Mouse (Mus musculus) layer of hippocampus, postnatal 10 days (tissue): ENCODE results near the gene Mmab. TPM values are rescaled to one million over a fixed set of nuclear protein-coding genes. Genes with fewer than 3 reads are reported as not detected.

Experiments
- DNase-seq, 2 experiments: peaks; one replicate each; pipeline ENCODE4 v3.0.0; 2021; ENCODE audit warnings: low spot score in 2 of 2
- long read RNA-seq: library from polyadenylated mRNA; stranded (forward); transcript quantifications from one replicate; pipeline ENCODE4 v2.0.0, GENCODE M21; 2023
- total RNA-seq, 2 experiments: library from RNA; stranded (reverse); gene quantifications; 2 replicates each; pipeline ENCODE4 v1.2.3; 2021

Gene Mmab
- 10 to 100 TPM; 22.0 to 24.4 TPM for total RNA-seq
- long read RNA-seq, transcript Mmab-201 (9 exons, 3,020 nt): major isoform, 23 of 31 reads
- long read RNA-seq, partial matches to known transcripts: 2 of 31 reads
- long read RNA-seq, other reads (novel, unspliced or antisense): 3 of 31 reads

GRCm38 (mm10) chr5:114443566-114444367 is at the start of gene Mmab, which contains the start of gene Mvk:
TSS of gene Mmab (minus strand) at chr5:114444060.
TSS of gene Mvk (plus strand) at chr5:114444269.
- peak; percentile 99 for DNase-seq

- DNase-seq: no peak
Measured at GRCm38 (mm10) chr5:114490241-114490640, 46.4 kb upstream of the Mmab start.

GRCm38 (mm10) chr5:114489570-114489969 is 45.7 kb upstream of the Mmab start:
- no peak for DNase-seq

- DNase-seq: no peak
Measured at GRCm38 (mm10) chr5:114485685-114486084, 41.8 kb upstream of the Mmab start.

- no peak for DNase-seq
Measured at GRCm38 (mm10) chr5:114482587-114483011, 38.7 kb upstream of the Mmab start.

- no peak for DNase-seq
Measured at GRCm38 (mm10) chr5:114478267-114478666, 34.4 kb upstream of the Mmab start.

GRCm38 (mm10) chr5:114474741-114475491 is 31.1 kb upstream of the Mmab start:
- no peak for DNase-seq

GRCm38 (mm10) chr5:114470359-114470758 is 26.5 kb upstream of the Mmab start:
- no peak for DNase-seq

- DNase-seq: no peak
Measured at GRCm38 (mm10) chr5:114468007-114468406, 24.1 kb upstream of the Mmab start.

GRCm38 (mm10) chr5:114467430-114467829 is 23.6 kb upstream of the Mmab start:
- peak; percentile 60 to 73 for DNase-seq

GRCm38 (mm10) chr5:114467019-114467418 is 23.2 kb upstream of the Mmab start:
- no peak for DNase-seq

GRCm38 (mm10) chr5:114465641-114466040 is 21.8 kb upstream of the Mmab start:
- DNase-seq: no peak

- DNase-seq: no peak
Measured at GRCm38 (mm10) chr5:114464561-114464960, 20.7 kb upstream of the Mmab start.

GRCm38 (mm10) chr5:114462067-114463040 is 18.5 kb upstream of the Mmab start:
- no peak for DNase-seq

GRCm38 (mm10) chr5:114461238-114461637 is 17.4 kb upstream of the Mmab start:
- DNase-seq: peak; percentile 86 to 89

- no peak for DNase-seq
Measured at GRCm38 (mm10) chr5:114456995-114457605, 13.2 kb upstream of the Mmab start.

GRCm38 (mm10) chr5:114456287-114456686 is 12.4 kb upstream of the Mmab start:
- no peak for DNase-seq

GRCm38 (mm10) chr5:114449011-114449410 is 5.2 kb upstream of the Mmab start:
- DNase-seq: no peak

GRCm38 (mm10) chr5:114444368-114444692 is 470 bp upstream of the Mmab start:
- DNase-seq: no peak

GRCm38 (mm10) chr5:114435588-114435987 is 8.3 kb downstream of the Mmab start:
- no peak for DNase-seq

- no peak for DNase-seq
Measured at GRCm38 (mm10) chr5:114434359-114434758, 9.5 kb downstream of the Mmab start.
